Mouse (Mus musculus) heart, postnatal 10 days (tissue): ENCODE data around the gene Sh3bp4. TPM values are rescaled to one million over a fixed set of nuclear protein-coding genes. Genes with fewer than 3 reads are reported as not detected.

ENCODE experiments used
- DNase-seq, 2 experiments: peaks; one replicate each; pipeline ENCODE4 v3.0.0; 2021
- intact Hi-C: fragments of 180-260 bp; cut with DNase I; formaldehyde crosslinking; loops from one replicate; pipeline ENCODE4 v1.15.1; 2025
- total RNA-seq, 2 experiments: library from RNA; stranded (reverse); gene quantifications; 2 replicates each; pipeline ENCODE4 v1.2.3; 2021

Sh3bp4 gene
- 10 to 100 TPM; 26.2 to 28.6 TPM for total RNA-seq

GRCm38 (mm10) chr1:89070103-89070700 lies at the start of gene Sh3bp4:
Gene Sh3bp4 (plus strand): TSS chr1:89070415.
- DNase-seq: peak; percentile 99 to 100
- intact Hi-C loops: loop anchor here (2.0 to 5.0 kb wide), 5 partner anchors 19 to 313 kb away; no protein-coding TSS in a partner anchor

- intact Hi-C loops: no loop called here
- no peak for DNase-seq
Observed at GRCm38 (mm10) chr1:89022997-89023396, 47.2 kb upstream of the Sh3bp4 start.

GRCm38 (mm10) chr1:89024696-89025612 lies 45.3 kb upstream of the Sh3bp4 start:
- DNase-seq: no peak
- intact Hi-C loops: no loop called here

GRCm38 (mm10) chr1:89026040-89026439 lies 44.2 kb upstream of the Sh3bp4 start:
- intact Hi-C loops: no loop called here

GRCm38 (mm10) chr1:89029136-89029927 lies 40.9 kb upstream of the Sh3bp4 start:
- DNase-seq: no peak
- intact Hi-C loops: no loop called here

More at GRCm38 (mm10) chr1:89026040-89026439, 44.2 kb upstream of the Sh3bp4 start:
- no peak for DNase-seq

- no peak for DNase-seq
- intact Hi-C loops: loop anchor here (5.0 kb wide), 1 partner anchor 276 kb away; no protein-coding TSS in a partner anchor
Observed at GRCm38 (mm10) chr1:89033661-89034060, 36.6 kb upstream of the Sh3bp4 start.

GRCm38 (mm10) chr1:89034061-89034460 lies 36.2 kb upstream of the Sh3bp4 start:
- no peak for DNase-seq
- intact Hi-C loops: loop anchor here (5.0 kb wide), 1 partner anchor 277 kb away; no protein-coding TSS in a partner anchor

- intact Hi-C loops: no loop called here
- no peak for DNase-seq
Observed at GRCm38 (mm10) chr1:89035115-89035514, 35.1 kb upstream of the Sh3bp4 start.

- no peak for DNase-seq
- intact Hi-C loops: no loop called here
Observed at GRCm38 (mm10) chr1:89039836-89040235, 30.4 kb upstream of the Sh3bp4 start.

GRCm38 (mm10) chr1:89041290-89041689 lies 28.9 kb upstream of the Sh3bp4 start:
- peak; percentile 79 to 81 for DNase-seq
- intact Hi-C loops: no loop called here

- intact Hi-C loops: no loop called here
- peak in 1 of 2 experiments; percentile 30 for DNase-seq
Observed at GRCm38 (mm10) chr1:89042081-89042480, 28.1 kb upstream of the Sh3bp4 start.

GRCm38 (mm10) chr1:89042956-89043355 lies 27.3 kb upstream of the Sh3bp4 start:
- peak in 1 of 2 experiments; percentile 24 for DNase-seq
- intact Hi-C loops: no loop called here

GRCm38 (mm10) chr1:89045403-89045802 lies 24.8 kb upstream of the Sh3bp4 start:
- no peak for DNase-seq
- intact Hi-C loops: no loop called here

GRCm38 (mm10) chr1:89049506-89049905 lies 20.7 kb upstream of the Sh3bp4 start:
- DNase-seq: no peak
- intact Hi-C loops: no loop called here

- intact Hi-C loops: no loop called here
- DNase-seq: no peak
Observed at GRCm38 (mm10) chr1:89056175-89056574, 14.0 kb upstream of the Sh3bp4 start.

GRCm38 (mm10) chr1:89057430-89057829 lies 12.8 kb upstream of the Sh3bp4 start:
- no peak for DNase-seq
- intact Hi-C loops: no loop called here

- intact Hi-C loops: no loop called here
- DNase-seq: no peak
Observed at GRCm38 (mm10) chr1:89058011-89058410, 12.2 kb upstream of the Sh3bp4 start.

GRCm38 (mm10) chr1:89062977-89063376 lies 7.2 kb upstream of the Sh3bp4 start:
- peak in 1 of 2 experiments; percentile 35 for DNase-seq
- intact Hi-C loops: no loop called here

- DNase-seq: no peak
- intact Hi-C loops: no loop called here
Observed at GRCm38 (mm10) chr1:89063800-89064199, 6.4 kb upstream of the Sh3bp4 start.

GRCm38 (mm10) chr1:89068812-89069211 lies 1.4 kb upstream of the Sh3bp4 start:
- no peak for DNase-seq
- intact Hi-C loops: no loop called here
